Mouse (Mus musculus) neural tube, embryonic 13.5 days (tissue): ENCODE data around the gene Tns1. TPM values are rescaled to one million over a fixed set of nuclear protein-coding genes. Genes with fewer than 3 reads are reported as not detected.

ENCODE experiments used
- ATAC-seq: fragments of 200-750 bp; cut with Nextera tagmentation; 2 replicates; pipeline ENCODE4 v1.8.0; 2017; ENCODE audit warnings: low read depth, mild to moderate bottlenecking, moderate TSS enrichment, moderate library complexity
- H3K27ac ChIP-seq: fragments of 300-500 bp; sonication (generic); replicated peaks from 2 replicates; pipeline ENCODE4 v1.5.1; 2015; ENCODE audit warnings: moderate library complexity, mild to moderate bottlenecking, inconsistent platforms
- H3K27me3 ChIP-seq: fragments of 300-500 bp; sonication (generic); 2 replicates; pipeline ENCODE4 v1.6.1; 2015; ENCODE audit warnings: mild to moderate bottlenecking, inconsistent platforms
- H3K36me3 ChIP-seq: fragments of 300-500 bp; sonication (generic); 2 replicates; pipeline ENCODE4 v1.6.1; 2015; ENCODE audit warnings: mild to moderate bottlenecking, inconsistent platforms
- H3K4me1 ChIP-seq: fragments of 300-500 bp; sonication (generic); replicated peaks from 2 replicates; pipeline ENCODE4 v1.6.1; 2015; ENCODE audit warnings: inconsistent platforms
- H3K4me2 ChIP-seq: fragments of 300-500 bp; sonication (generic); 2 replicates; pipeline ENCODE4 v1.6.1; 2015; ENCODE audit warnings: inconsistent platforms, mild to moderate bottlenecking, moderate library complexity
- H3K4me3 ChIP-seq: fragments of 300-500 bp; sonication (generic); 2 replicates; pipeline ENCODE4 v1.5.1; 2015; ENCODE audit warnings: mild to moderate bottlenecking, inconsistent platforms
- H3K9ac ChIP-seq: fragments of 300-500 bp; sonication (generic); 2 replicates; pipeline ENCODE4 v1.6.1; 2015; ENCODE audit warnings: moderate library complexity, mild to moderate bottlenecking, inconsistent platforms
- H3K9me3 ChIP-seq: fragments of 300-500 bp; sonication (generic); 2 replicates; pipeline ENCODE4 v1.6.1; 2016; ENCODE audit warnings: inconsistent platforms
- WGBS: fragments of 180-500 bp; shearing (Covaris S2); methylation state at CpG from one replicate; pipeline ENCODE4 v1.1.7; 2015; 5-methylcytosine and 5-hydroxymethylcytosine counted together
- polyA plus RNA-seq: library from polyadenylated mRNA; unstranded; fragments of >200 nt; fragmentation: Nextera tagmentation; extraction: Ambion mirVana; gene quantifications from 2 replicates; pipeline ENCODE4 v1.2.1, GENCODE M21; 2015

The Tns1 gene
- polyA plus RNA-seq, 1 experiment from 2014 or later, result 15.8 TPM

DNA sequence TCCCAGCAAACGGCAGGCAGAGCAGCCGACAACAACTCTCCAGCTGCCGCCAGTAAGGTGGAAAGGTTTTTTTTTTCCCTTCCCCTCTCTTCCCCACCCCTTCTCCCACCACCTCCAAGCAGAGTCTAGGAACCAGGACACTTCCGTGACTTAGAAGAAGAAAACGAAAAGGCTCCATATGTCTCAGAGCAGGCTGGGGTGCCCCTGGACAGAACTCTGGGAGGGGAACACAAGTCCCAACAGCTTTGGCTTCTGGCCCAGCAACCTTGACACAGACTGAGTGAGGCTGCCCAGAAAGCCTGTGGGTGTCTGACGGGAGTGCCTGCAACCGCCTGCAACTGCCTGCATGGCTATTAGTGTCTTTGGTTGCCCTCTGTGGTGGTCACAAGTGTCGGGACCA is 160.6 kb downstream of the Tns1 start:
- 40% methylated on average over 8 of the region's 8 CpGs for WGBS
- Histone ChIP-seq H3K4me2 (0 out of 2 replicates have a peak overlapping the region, but pooled peaks have one; percentile 20), H3K27ac (peak overlapping the region; percentile 84), H3K36me3 (no peaks in the 10 kb centered on the region), H3K9ac (peak overlapping the region; percentile 55; the same call in 1 of the 2 replicates), H3K4me3 (no peak overlapping the region), H3K9me3 (no peaks in the 10 kb centered on the region), H3K27me3 (no peaks in the 10 kb centered on the region), H3K4me1 (peaks cover 41% of the 10 kb centered on the region)
- ATAC-seq, result no peak

DNA sequence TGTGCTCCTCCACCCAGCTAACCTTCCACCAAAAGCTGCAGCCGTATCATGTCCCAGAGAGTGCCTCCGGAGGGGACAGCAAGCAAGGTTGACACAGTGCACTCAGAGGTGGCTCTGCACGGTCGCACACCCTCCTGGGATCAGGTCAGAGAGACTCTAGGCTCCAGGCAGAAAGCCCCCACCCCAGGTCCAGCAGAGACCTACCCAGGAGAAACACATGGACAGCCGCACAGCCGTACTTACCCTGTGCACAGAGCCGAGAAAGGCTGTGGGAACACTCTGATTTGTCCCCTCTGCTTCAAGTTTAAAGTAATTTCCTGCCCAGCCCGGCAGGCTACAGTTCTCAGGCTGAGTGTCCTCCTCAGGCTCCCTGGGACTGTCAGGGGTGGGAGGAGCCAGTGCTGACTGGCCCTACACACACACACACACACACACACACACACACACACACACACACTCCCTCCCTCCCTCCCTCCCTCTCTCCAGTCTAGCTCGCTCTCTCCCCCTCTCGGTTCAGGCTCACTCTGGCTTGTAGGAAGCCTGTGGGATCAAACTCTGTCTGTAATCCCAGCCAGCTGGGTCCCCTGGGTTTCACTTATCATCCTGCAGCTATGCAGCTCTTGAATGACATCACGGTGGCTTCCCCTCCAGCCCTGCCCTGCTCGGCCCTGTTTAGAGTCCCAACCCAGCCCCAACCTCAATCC is 161.4 kb downstream of the Tns1 start:
- Histone ChIP-seq H3K27ac (peak overlapping the region; percentile 84), H3K36me3 (no peaks in the 10 kb centered on the region), H3K27me3 (no peaks in the 10 kb centered on the region), H3K9me3 (no peaks in the 10 kb centered on the region), H3K4me1 (peaks cover 34% of the 10 kb centered on the region), H3K9ac (peak overlapping the region; percentile 55), H3K4me2 (peak overlapping the region; percentile 43), H3K4me3 (peak overlapping the region; percentile 22)
- ATAC-seq, result peak; percentile 89
- WGBS, result 14% methylated on average over 11 of the region's 12 CpGs

DNA sequence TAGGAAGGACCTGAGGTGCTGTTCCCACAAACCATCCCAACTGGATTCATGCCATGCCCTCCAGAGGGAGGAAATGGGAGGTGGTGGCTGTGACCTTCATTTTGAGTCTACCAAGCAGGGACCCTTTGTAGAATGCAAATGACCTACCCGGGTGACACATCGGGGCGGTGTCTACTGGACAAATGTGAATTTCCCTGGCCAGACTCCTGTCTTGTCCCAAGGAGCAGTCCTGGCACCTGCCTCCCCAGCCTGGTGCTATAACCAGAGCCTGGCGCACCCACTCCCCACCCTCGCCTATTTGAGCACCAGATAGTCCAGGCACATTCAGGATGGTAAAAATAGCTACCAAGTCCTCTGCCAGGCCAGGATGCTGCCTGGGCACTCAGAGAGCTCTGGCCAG is 162.2 kb downstream of the Tns1 start:
- Histone ChIP-seq H3K9me3 (no peaks in the 10 kb centered on the region), H3K4me2 (peak overlapping the region; percentile 43), H3K27ac (peak overlapping the region; percentile 84), H3K27me3 (no peaks in the 10 kb centered on the region), H3K9ac (peak overlapping the region; percentile 22; the same call in 1 of the 2 replicates), H3K36me3 (no peaks in the 10 kb centered on the region), H3K4me1 (peaks cover 34% of the 10 kb centered on the region), H3K4me3 (peak overlapping the region; percentile 22; the same call in 1 of the 2 replicates)
- 91% methylated on average over 5 of the region's 5 CpGs for WGBS
- ATAC-seq, result no peak

DNA sequence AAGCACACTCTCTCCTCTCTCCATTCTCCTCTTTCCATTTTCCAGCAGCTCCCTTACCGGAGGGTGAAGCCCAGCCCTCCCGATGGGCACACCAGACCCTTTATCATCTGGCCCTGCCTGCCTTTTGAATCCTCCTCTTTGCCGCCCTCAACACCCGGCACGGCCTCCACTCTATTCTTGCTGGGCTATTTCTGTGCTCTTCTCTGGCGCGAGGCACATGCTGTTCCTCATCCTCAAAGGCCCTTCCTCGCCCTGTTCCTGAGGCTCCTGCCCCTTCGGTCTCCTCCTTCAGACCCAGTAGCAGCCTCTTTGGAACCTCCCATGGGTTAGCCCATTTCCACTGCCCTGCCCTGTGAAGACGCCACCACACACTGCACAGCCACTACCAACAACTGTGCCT is 164.5 kb downstream of the Tns1 start:
- H3K4me2 ChIP-seq, result no peak overlapping the region
- no peaks in the 10 kb centered on the region for H3K9me3 ChIP-seq
- WGBS, result 92% methylated on average over 10 of the region's 10 CpGs
- no peaks in the 10 kb centered on the region for H3K36me3 ChIP-seq
- ATAC-seq, result no peak
- H3K4me1 ChIP-seq, result peaks cover 46% of the 10 kb centered on the region
- H3K27me3 ChIP-seq, result no peaks in the 10 kb centered on the region
- H3K9ac ChIP-seq, result no peak overlapping the region
- H3K27ac ChIP-seq, result no peak overlapping the region
- H3K4me3 ChIP-seq, result no peak overlapping the region

DNA sequence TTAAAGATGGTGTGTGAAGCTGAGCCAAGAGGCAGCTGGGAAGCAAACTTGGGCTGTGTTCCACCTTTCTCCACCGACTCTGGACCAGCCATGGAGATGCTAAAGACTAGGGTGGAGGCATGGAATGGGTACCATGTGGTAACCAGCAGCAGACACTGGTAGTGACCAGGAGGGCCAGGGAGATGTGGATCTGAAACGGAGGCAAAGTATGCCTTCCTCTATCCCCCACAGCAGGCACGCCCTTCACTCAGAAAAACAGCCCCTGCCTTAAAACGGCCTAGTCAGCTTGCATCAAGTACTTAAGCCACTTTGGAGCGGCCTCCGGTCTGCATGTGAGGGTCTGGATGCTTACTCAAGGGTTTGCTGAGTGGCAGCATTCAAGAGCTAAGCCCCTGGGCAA is 164.9 kb downstream of the Tns1 start:
- no peak overlapping the region for H3K4me3 ChIP-seq
- H3K4me1 ChIP-seq, result peaks cover 49% of the 10 kb centered on the region
- H3K4me2 ChIP-seq, result no peak overlapping the region
- H3K36me3 ChIP-seq, result no peaks in the 10 kb centered on the region
- no peaks in the 10 kb centered on the region for H3K9me3 ChIP-seq
- no peak overlapping the region for H3K9ac ChIP-seq
- ATAC-seq, result no peak
- WGBS, result 94% methylated on average over 6 of the region's 6 CpGs
- no peaks in the 10 kb centered on the region for H3K27me3 ChIP-seq
- no peak overlapping the region for H3K27ac ChIP-seq

DNA sequence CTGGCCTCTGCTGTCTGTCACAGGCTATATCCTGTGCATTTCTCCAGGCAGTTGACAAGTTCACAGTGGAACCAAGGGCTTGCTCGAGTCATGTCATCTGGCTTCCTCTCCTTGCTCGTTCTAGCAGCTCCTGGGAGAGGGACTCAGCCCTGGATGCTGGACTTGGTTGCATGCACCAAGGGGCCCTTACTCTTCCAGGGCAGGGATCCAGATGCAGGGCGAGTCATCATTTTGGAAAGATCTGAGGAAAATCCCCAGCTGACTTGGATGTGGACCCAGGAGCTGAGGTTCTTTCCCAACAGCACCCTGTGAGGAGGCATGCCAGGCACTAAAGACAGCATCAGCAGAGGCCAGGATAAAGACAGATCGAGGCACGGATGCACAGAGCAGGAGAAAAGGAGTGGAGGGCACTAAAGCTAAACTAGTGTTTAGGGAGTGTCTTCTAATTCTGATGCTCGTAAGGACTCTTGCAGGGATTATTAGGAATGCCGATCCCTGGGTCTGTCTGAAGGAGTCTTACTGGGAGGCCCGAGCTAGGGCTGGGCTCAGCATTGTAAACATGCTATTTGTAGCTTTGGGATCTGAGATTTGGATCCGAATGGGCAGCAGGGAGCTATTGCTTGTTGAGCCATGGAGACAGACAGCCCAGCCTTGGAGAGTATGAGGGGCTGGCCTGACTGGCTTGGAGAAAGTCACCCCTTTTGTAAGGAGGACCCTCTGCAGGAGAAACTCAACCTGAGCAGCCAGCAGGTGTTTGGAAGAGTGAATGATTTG is 165.9 kb downstream of the Tns1 start:
- H3K9ac ChIP-seq, result no peak overlapping the region
- H3K36me3 ChIP-seq, result 0 out of 2 replicates have a peak, but pooled peaks cover 2% of the 10 kb centered on the region
- H3K27me3 ChIP-seq, result no peaks in the 10 kb centered on the region
- H3K4me2 ChIP-seq, result no peak overlapping the region
- 43% methylated on average over 9 of the region's 9 CpGs for WGBS
- peaks cover 40% of the 10 kb centered on the region for H3K4me1 ChIP-seq
- H3K4me3 ChIP-seq, result no peak overlapping the region
- H3K27ac ChIP-seq, result no peak overlapping the region
- no peaks in the 10 kb centered on the region for H3K9me3 ChIP-seq
- no peak for ATAC-seq

DNA sequence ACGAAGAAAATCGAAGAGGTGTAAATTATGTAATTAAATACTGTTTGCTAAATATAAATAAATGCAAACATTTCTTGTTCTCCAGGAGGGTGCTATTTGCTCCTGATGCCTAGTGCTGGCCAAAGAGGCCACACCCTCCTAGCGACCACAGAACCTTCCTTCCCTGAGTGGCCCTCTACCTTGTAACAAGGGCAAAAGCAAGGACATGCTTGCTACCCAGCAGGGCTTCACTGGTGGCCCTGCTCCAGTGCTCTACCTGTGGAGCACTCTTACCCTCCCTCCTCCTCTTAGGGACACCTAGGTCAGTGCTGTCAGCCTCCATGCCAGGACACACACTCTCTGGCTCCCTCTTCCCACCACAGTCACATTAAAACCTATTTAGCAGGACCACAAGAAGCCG is 166.8 kb downstream of the Tns1 start:
- no peak overlapping the region for H3K4me3 ChIP-seq
- no peak overlapping the region for H3K4me2 ChIP-seq
- 82% methylated on average over 4 of the region's 4 CpGs for WGBS
- 0 out of 2 replicates have a peak, but pooled peaks cover 11% of the 10 kb centered on the region for H3K36me3 ChIP-seq
- H3K9me3 ChIP-seq, result no peaks in the 10 kb centered on the region
- no peak for ATAC-seq
- no peak overlapping the region for H3K9ac ChIP-seq
- H3K27me3 ChIP-seq, result no peaks in the 10 kb centered on the region
- H3K4me1 ChIP-seq, result peaks cover 31% of the 10 kb centered on the region
- no peak overlapping the region for H3K27ac ChIP-seq

DNA sequence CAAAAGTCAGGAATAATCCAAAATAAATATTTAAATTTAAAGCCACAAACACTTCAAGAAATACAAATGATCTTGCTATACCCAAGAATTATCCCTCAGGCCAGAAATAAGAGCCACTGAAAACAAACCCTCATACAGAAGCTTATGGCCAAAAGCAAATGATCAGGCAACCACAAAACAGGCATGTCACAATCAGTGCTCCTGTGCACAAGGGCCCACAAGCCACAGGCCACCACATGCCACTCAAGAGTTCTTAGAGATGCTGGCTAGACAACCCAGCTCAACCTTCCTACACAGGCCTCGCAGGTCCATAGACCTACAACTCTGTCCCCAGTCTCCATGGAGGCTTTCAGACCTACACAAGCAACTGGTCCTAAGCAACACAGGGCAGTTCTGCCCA is 167.9 kb downstream of the Tns1 start:
- H3K27ac ChIP-seq, result no peak overlapping the region
- H3K27me3 ChIP-seq, result no peaks in the 10 kb centered on the region
- no peak for ATAC-seq
- no peaks in the 10 kb centered on the region for H3K9me3 ChIP-seq
- no peak overlapping the region for H3K4me2 ChIP-seq
- H3K36me3 ChIP-seq, result 0 out of 2 replicates have a peak, but pooled peaks cover 11% of the 10 kb centered on the region
- peaks cover 22% of the 10 kb centered on the region for H3K4me1 ChIP-seq
- 96% methylated on average over 1 of the region's 1 CpGs for WGBS
- no peak overlapping the region for H3K4me3 ChIP-seq
- no peak overlapping the region for H3K9ac ChIP-seq

DNA sequence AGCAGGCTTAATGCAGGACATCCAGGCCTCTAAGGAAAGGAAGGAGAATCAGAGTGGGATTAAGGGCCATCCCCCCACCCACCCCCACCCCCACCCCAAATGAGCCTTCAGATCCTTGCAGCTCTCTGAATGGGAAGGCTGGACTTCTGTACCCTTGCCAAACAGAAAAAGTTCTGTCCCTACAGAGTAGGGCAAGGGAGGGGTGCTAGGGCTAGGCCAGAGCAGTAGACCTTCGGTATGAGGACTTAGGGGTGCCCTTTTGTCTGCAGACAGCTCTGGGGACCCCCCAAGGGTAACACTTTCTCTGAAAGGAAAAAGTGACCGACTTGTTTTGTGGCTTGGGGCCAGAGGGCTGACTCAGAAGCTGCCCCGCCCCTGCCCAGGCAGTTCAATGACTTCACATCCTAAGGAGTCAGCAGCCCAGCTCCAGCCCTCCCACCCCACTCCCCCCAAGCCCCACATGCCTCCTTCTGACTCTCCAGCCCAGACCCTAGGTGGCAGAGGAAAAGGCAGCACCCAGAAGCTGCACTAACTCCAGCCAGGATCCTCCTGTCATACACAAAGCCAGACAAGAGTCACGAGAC is 168.9 kb downstream of the Tns1 start:
- H3K9me3 ChIP-seq, result no peaks in the 10 kb centered on the region
- WGBS, result 20% methylated on average over 4 of the region's 4 CpGs
- H3K4me3 ChIP-seq, result no peak overlapping the region
- peak; percentile 64; the same call in 1 of the 2 replicates for ATAC-seq
- H3K36me3 ChIP-seq, result 0 out of 2 replicates have a peak, but pooled peaks cover 11% of the 10 kb centered on the region
- no peak overlapping the region for H3K4me2 ChIP-seq
- no peak overlapping the region; the same call in 1 of the 2 replicates for H3K27ac ChIP-seq
- H3K27me3 ChIP-seq, result no peaks in the 10 kb centered on the region
- no peak overlapping the region for H3K9ac ChIP-seq
- H3K4me1 ChIP-seq, result peaks cover 22% of the 10 kb centered on the region

DNA sequence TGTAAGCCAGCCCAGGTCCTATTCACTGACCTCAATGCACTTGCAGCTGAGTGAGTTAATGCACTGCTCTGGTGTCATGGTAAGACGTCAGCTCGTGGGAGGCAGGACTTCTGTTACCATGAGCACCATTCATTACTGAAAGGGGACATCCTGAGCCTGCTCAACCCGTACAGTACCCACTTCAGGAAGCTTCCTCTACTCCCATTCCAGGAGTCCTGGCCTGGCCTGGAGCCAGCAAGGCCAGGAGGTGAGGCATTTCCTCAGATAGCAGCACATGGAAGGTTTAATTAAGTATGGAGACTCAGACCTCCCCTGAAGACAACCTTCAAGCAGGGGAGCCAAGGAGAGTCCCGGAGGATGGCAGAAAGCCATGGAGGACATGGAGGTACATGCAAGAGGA is 169.6 kb downstream of the Tns1 start:
- 0 out of 2 replicates have a peak, but pooled peaks cover 11% of the 10 kb centered on the region for H3K36me3 ChIP-seq
- H3K27ac ChIP-seq, result peak overlapping the region; percentile 20; the same call in 1 of the 2 replicates
- H3K4me2 ChIP-seq, result no peak overlapping the region
- WGBS, result 48% methylated on average over 4 of the region's 4 CpGs
- H3K9ac ChIP-seq, result no peak overlapping the region
- no peaks in the 10 kb centered on the region for H3K9me3 ChIP-seq
- ATAC-seq, result no peak
- peaks cover 22% of the 10 kb centered on the region for H3K4me1 ChIP-seq
- no peaks in the 10 kb centered on the region for H3K27me3 ChIP-seq
- no peak overlapping the region for H3K4me3 ChIP-seq

DNA sequence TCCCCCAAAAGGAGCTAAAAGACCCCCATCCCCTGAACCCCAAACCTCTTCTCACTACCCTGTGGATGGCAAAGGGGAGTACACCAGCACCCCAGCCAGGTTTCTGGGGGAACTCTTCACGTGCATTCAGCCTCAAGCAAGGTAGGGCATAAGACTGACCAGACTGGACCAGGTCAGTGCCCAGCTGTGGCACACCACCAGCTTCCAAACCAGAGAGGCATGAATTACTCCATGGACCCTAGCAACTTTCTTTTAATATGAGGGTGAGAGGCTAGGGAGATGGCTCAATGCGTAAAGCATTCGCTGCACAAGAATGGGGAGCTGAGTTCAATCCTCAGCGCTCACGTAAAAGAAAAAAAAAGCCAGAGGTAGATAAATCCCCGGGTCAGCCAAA is 170.2 kb downstream of the Tns1 start:
- ATAC-seq, result no peak
- H3K4me2 ChIP-seq, result no peak overlapping the region
- H3K27me3 ChIP-seq, result no peaks in the 10 kb centered on the region
- no peak overlapping the region for H3K27ac ChIP-seq
- H3K4me3 ChIP-seq, result no peak overlapping the region
- H3K36me3 ChIP-seq, result 0 out of 2 replicates have a peak, but pooled peaks cover 11% of the 10 kb centered on the region
- H3K9ac ChIP-seq, result no peak overlapping the region
- H3K9me3 ChIP-seq, result no peaks in the 10 kb centered on the region
- WGBS, result 87% methylated on average over 6 of the region's 6 CpGs
- H3K4me1 ChIP-seq, result peaks cover 22% of the 10 kb centered on the region
